Mouse (Mus musculus): ENCODE data around the gene Meis2. TPM values are rescaled to one million over a fixed set of nuclear protein-coding genes. Genes with fewer than 3 reads are reported as not detected.

The Meis2 gene
- total and polyA plus RNA-seq, 3 experiments = 3.1 to 9.8 TPM; not detected in 1

GRCm38 (mm10) chr2:115817959-115818358 lies 247.7 kb downstream of the Meis2 start:
- Histone ChIP-seq H3K27ac (ENCODE audit: control insufficient read depth, low read depth, low read length) (no peak overlapping the region), H3K9ac (ENCODE audit: control insufficient read depth, low read depth, low read length, poor library complexity, severe bottlenecking) (no peak overlapping the region), H3K4me1 (ENCODE audit: control insufficient read depth in 1 of 2, insufficient read depth in 2 of 2, low read length in 2 of 2) (no peaks in the 10 kb centered on the region), H3K4me3 (ENCODE audit: control insufficient read depth in 1 of 2, insufficient read depth in 1 of 2, low read depth in 2 of 2, low read length in 2 of 2) (no peak overlapping the region), H3K36me3 (ENCODE audit: control insufficient read depth in 1 of 2, insufficient read depth in 2 of 2, low read length in 2 of 2) (no peaks in the 10 kb centered on the region), H3K79me2 (ENCODE audit: control insufficient read depth, insufficient read depth, low read length, poor library complexity) (no peaks in the 10 kb centered on the region), H3K9me3 (replicated peaks; ENCODE audit: insufficient read depth, low read length) (no peaks in the 10 kb centered on the region), H3K27me3 (ENCODE audit: control insufficient read depth in 1 of 2, insufficient read depth in 2 of 2, low read length in 2 of 2) (no peaks in the 10 kb centered on the region; a peak in 1 of 4 replicates)
- TF ChIP-seq KAT2A (conservative IDR thresholded peaks at IDR 0.05; ENCODE audit: low read depth, low read length) (no peak), E2F4 (IDR thresholded peaks at IDR 0.05; ENCODE audit: borderline replicate concordance, low read depth, low read length) (no peak), RAD21 (IDR thresholded peaks at IDR 0.05; ENCODE audit: low read depth, low read length) (no peak), ELF1 (IDR thresholded peaks at IDR 0.05; ENCODE audit: low read depth, low read length) (no peak), ZNF384 (IDR thresholded peaks at IDR 0.05; ENCODE audit: low read depth, low read length) (no peak), POLR2AphosphoS5 (IDR thresholded peaks at IDR 0.05; ENCODE audit: borderline replicate concordance, low read depth, low read length) (no peak), HCFC1 (IDR thresholded peaks at IDR 0.05; ENCODE audit: low read depth, low read length) (no peak)
- DNase-seq (ENCODE audit: low read depth, low spot score) = no peak

GRCm38 (mm10) chr2:115813721-115814120 lies 251.9 kb downstream of the Meis2 start:
- H3K9me3 ChIP-seq (replicated peaks; ENCODE audit: insufficient read depth, low read length) = no peaks in the 10 kb centered on the region
- no peak overlapping the region for H3K9ac ChIP-seq (ENCODE audit: control insufficient read depth, low read depth, low read length, poor library complexity, severe bottlenecking)
- no peak overlapping the region for H3K27ac ChIP-seq (ENCODE audit: control insufficient read depth, low read depth, low read length)
- no peak for TF ChIP-seq CHD1 (IDR thresholded peaks at IDR 0.05; ENCODE audit: low read depth, low read length)
- TF ChIP-seq EP300 (IDR thresholded peaks at IDR 0.05; ENCODE audit: low read depth in 1 of 2, low read length in 2 of 2) = no peak
- no peak overlapping the region for H3K4me3 ChIP-seq (ENCODE audit: control insufficient read depth in 1 of 2, insufficient read depth in 1 of 2, low read depth in 2 of 2, low read length in 2 of 2)
- no peaks in the 10 kb centered on the region for H3K79me2 ChIP-seq (ENCODE audit: control insufficient read depth, insufficient read depth, low read length, poor library complexity)
- H3K36me3 ChIP-seq (ENCODE audit: control insufficient read depth in 1 of 2, insufficient read depth in 2 of 2, low read length in 2 of 2) = no peaks in the 10 kb centered on the region
- no peaks in the 10 kb centered on the region for H3K4me1 ChIP-seq (ENCODE audit: control insufficient read depth in 1 of 2, insufficient read depth in 2 of 2, low read length in 2 of 2)
- no peak for DNase-seq (ENCODE audit: low read depth, low spot score)
- H3K27me3 ChIP-seq (ENCODE audit: control insufficient read depth in 1 of 2, insufficient read depth in 2 of 2, low read length in 2 of 2) = no peaks in the 10 kb centered on the region; a peak in 1 of 4 replicates

- Histone ChIP-seq H3K36me3 (ENCODE audit: control insufficient read depth in 1 of 2, insufficient read depth in 2 of 2, low read length in 2 of 2) (no peaks in the 10 kb centered on the region), H3K4me3 (ENCODE audit: control insufficient read depth in 1 of 2, insufficient read depth in 1 of 2, low read depth in 2 of 2, low read length in 2 of 2) (no peak overlapping the region), H3K27ac (ENCODE audit: control insufficient read depth, low read depth, low read length) (no peak overlapping the region), H3K9ac (ENCODE audit: control insufficient read depth, low read depth, low read length, poor library complexity, severe bottlenecking) (no peak overlapping the region), H3K27me3 (ENCODE audit: control insufficient read depth in 1 of 2, insufficient read depth in 2 of 2, low read length in 2 of 2) (no peaks in the 10 kb centered on the region; a peak in 1 of 4 replicates), H3K9me3 (replicated peaks; ENCODE audit: insufficient read depth, low read length) (no peaks in the 10 kb centered on the region), H3K79me2 (ENCODE audit: control insufficient read depth, insufficient read depth, low read length, poor library complexity) (no peaks in the 10 kb centered on the region), H3K4me1 (ENCODE audit: control insufficient read depth in 1 of 2, insufficient read depth in 2 of 2, low read length in 2 of 2) (no peaks in the 10 kb centered on the region)
- no peak for TF ChIP-seq USF2 (IDR thresholded peaks at IDR 0.05; ENCODE audit: borderline replicate concordance in 1 of 2, insufficient read depth in 1 of 2, low read depth in 1 of 2, low read length in 2 of 2)
- TF ChIP-seq HCFC1 (IDR thresholded peaks at IDR 0.05; ENCODE audit: low read depth, low read length) = no peak
- no peak for TF ChIP-seq ETS1 (IDR thresholded peaks at IDR 0.05; ENCODE audit: low read depth, low read length)
- TF ChIP-seq CHD2 (IDR thresholded peaks at IDR 0.05; ENCODE audit: low read length) = no peak
- no peak for TF ChIP-seq USF1 (IDR thresholded peaks at IDR 0.05; ENCODE audit: low read depth, low read length)
- TF ChIP-seq KAT2A (conservative IDR thresholded peaks at IDR 0.05; ENCODE audit: low read depth, low read length) = no peak
- TF ChIP-seq SMC3 (IDR thresholded peaks at IDR 0.05; ENCODE audit: low read depth, low read length) = no peak
- no peak for TF ChIP-seq SIN3A (IDR thresholded peaks at IDR 0.05; ENCODE audit: low read length)
- TF ChIP-seq MXI1 (IDR thresholded peaks at IDR 0.05; ENCODE audit: low read depth, low read length) = no peak
- TF ChIP-seq UBTF (IDR thresholded peaks at IDR 0.05; ENCODE audit: borderline replicate concordance, insufficient read depth, low read depth, low read length) = no peak
- TF ChIP-seq MAX (IDR thresholded peaks at IDR 0.05; ENCODE audit: low read length) = no peak
- no peak for TF ChIP-seq ZKSCAN1 (IDR thresholded peaks at IDR 0.05; ENCODE audit: low read depth, low read length)
- TF ChIP-seq TBP (IDR thresholded peaks at IDR 0.05; ENCODE audit: low read depth, low read length) = no peak
- TF ChIP-seq POLR2A (IDR thresholded peaks at IDR 0.05; ENCODE audit: control insufficient read depth in 1 of 2, insufficient read depth in 1 of 2, low read depth in 1 of 2, low read length in 2 of 2, poor library complexity in 1 of 2) = no peak
- no peak for TF ChIP-seq E2F4 (IDR thresholded peaks at IDR 0.05; ENCODE audit: borderline replicate concordance, low read depth, low read length)
- TF ChIP-seq NELFE (IDR thresholded peaks at IDR 0.05; ENCODE audit: low read depth, low read length) = no peak
- TF ChIP-seq ZNF384 (IDR thresholded peaks at IDR 0.05; ENCODE audit: low read depth, low read length) = no peak
- no peak for DNase-seq (ENCODE audit: low read depth, low spot score)
These were observed 252.3 kb downstream of the Meis2 start for GRCm38 (mm10) chr2:115813316-115813715.

All from MEL (cell line).